7 mouse cellular contexts compared by ENCODE assay signal in the genomic region with DNA sequence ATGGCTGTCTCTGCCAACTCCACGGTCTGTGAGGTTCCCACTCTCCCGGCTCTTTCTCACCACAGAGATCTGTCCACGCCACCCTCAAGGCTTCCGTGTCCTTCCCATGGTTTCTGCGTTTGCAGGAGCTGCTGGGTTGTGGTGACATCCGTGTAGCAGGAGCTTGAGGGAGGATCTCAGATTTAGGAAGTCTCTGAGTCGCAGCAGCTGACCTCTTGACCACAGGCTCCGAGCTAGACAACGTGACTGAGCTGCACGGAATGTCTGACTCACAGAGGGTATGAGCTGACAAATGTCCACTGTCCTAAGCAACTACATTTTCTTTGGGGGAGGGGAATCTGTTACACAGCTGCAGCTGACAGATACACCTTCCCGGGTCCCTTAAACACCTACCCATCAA. TPM values are rescaled to one million over a fixed set of nuclear protein-coding genes. Genes with fewer than 3 reads are reported as not detected.
DNase-seq lines count a peak whose midpoint lies in the region; ATAC-seq lines count a peak whose summit lies in the region.

A gene (minus strand): TSS at position 236 of the 400 bp plus-strand sequence.

- intact Hi-C loops in left cerebral cortex, postnatal 14 days (cut with DNase I): no loop called here

- no peaks in the 10 kb centered on the region for H3K36me3 ChIP-seq in forebrain, embryonic 15.5 days
- H3K36me3 ChIP-seq in intestine, embryonic 14.5 days (ENCODE audit: control insufficient read depth, insufficient read depth, low read length): no peaks in the 10 kb centered on the region
- H3K36me3 ChIP-seq in lung, embryonic 16.5 days (ENCODE audit: control insufficient read depth, insufficient read depth, low read length): no peaks in the 10 kb centered on the region

- H3K27me3 ChIP-seq in forebrain, embryonic 15.5 days: no peaks in the 10 kb centered on the region
- H3K27me3 ChIP-seq in intestine, embryonic 14.5 days (replicated peaks; ENCODE audit: control insufficient read depth, insufficient read depth, low read length): no peaks in the 10 kb centered on the region
- no peaks in the 10 kb centered on the region for H3K27me3 ChIP-seq in lung, embryonic 16.5 days (ENCODE audit: control insufficient read depth, insufficient read depth, low read depth, low read length)

- 85% methylated on average over 11 of the region's 11 CpGs for WGBS in forebrain, embryonic 15.5 days
- WGBS in intestine, embryonic 14.5 days: 75% methylated on average over 11 of the region's 11 CpGs
- 62% methylated on average over 11 of the region's 11 CpGs for WGBS in lung, embryonic 16.5 days

- H3K27ac ChIP-seq in forebrain, embryonic 15.5 days (replicated peaks): no peak within 1 kb of the TSS
- peak within 1 kb of the TSS; percentile 17; the same call in 1 of the 2 replicates for H3K27ac ChIP-seq in intestine, embryonic 14.5 days (ENCODE audit: low read depth)
- peak within 1 kb of the TSS; percentile 72 for H3K27ac ChIP-seq in lung, embryonic 16.5 days (ENCODE audit: low read length)

- H3K4me3 ChIP-seq in forebrain, embryonic 15.5 days: no peak within 1 kb of the TSS
- H3K4me3 ChIP-seq in intestine, embryonic 14.5 days (ENCODE audit: low read depth, low read length): no peak within 1 kb of the TSS
- no peak within 1 kb of the TSS for H3K4me3 ChIP-seq in lung, embryonic 16.5 days (ENCODE audit: low read length)

- no peak for DNase-seq in adrenal gland, postnatal 4 days (ENCODE audit: low spot score in 2 of 2)
- DNase-seq in intestine, embryonic 14.5 days (ENCODE audit: low spot score): no peak
- no peak for DNase-seq in cerebellum, adult 9-11 months
- no peak for DNase-seq in thymus, postnatal 25 days
- DNase-seq in left cerebral cortex, postnatal 14 days (ENCODE audit: low spot score in 2 of 2): no peak

- no peak within 1 kb of the TSS for H3K9ac ChIP-seq in forebrain, embryonic 15.5 days (replicated peaks)
- no peak within 1 kb of the TSS for H3K9ac ChIP-seq in intestine, embryonic 14.5 days (ENCODE audit: low read length)
- H3K9ac ChIP-seq in lung, embryonic 16.5 days (ENCODE audit: low read length): no peak within 1 kb of the TSS

- H3K4me2 ChIP-seq in forebrain, embryonic 15.5 days (replicated peaks): no peak within 1 kb of the TSS
- no peak within 1 kb of the TSS for H3K4me2 ChIP-seq in intestine, embryonic 14.5 days (ENCODE audit: low read length)
- no peak within 1 kb of the TSS for H3K4me2 ChIP-seq in lung, embryonic 16.5 days (ENCODE audit: low read depth, low read length)

- no peaks in the 10 kb centered on the region for H3K4me1 ChIP-seq in forebrain, embryonic 15.5 days
- peaks cover 18% of the 10 kb centered on the region for H3K4me1 ChIP-seq in intestine, embryonic 14.5 days (replicated peaks; ENCODE audit: control insufficient read depth, insufficient read depth, low read length)
- H3K4me1 ChIP-seq in lung, embryonic 16.5 days (replicated peaks; ENCODE audit: control insufficient read depth, insufficient read depth, low read length): peaks cover 35% of the 10 kb centered on the region

- no peak for ATAC-seq in forebrain, embryonic 15.5 days (replicated peaks)
- no peak for ATAC-seq in intestine, embryonic 14.5 days (replicated peaks; ENCODE audit: low FRiP score, low TSS enrichment, low read depth)
- peak; percentile 32; the same call in 1 of the 2 replicates for ATAC-seq in lung, embryonic 16.5 days (ENCODE audit: low read depth)

- H3K9me3 ChIP-seq in forebrain, embryonic 15.5 days: no peaks in the 10 kb centered on the region
- H3K9me3 ChIP-seq in intestine, embryonic 14.5 days (ENCODE audit: control insufficient read depth, low read length): 0 out of 2 replicates have a peak, but pooled peaks cover 3% of the 10 kb centered on the region
- no peaks in the 10 kb centered on the region for H3K9me3 ChIP-seq in lung, embryonic 16.5 days (ENCODE audit: control insufficient read depth, low read length)

RNA-seq across cellular contexts. Expression of the gene that starts here (rescaled TPM):
- total RNA-seq in adrenal gland, postnatal 4 days (2021): 10 to 100 TPM; 24.9 to 32.1 TPM
- 17.4 and 22.6 TPM in 2 replicates for polyA plus RNA-seq in forebrain, embryonic 15.5 days (2015; fragmentation: Nextera tagmentation; extraction: Ambion mirVana)
- 94.6 and 108 TPM in 2 replicates for polyA plus RNA-seq in intestine, embryonic 14.5 days (2014; fragmentation: Nextera tagmentation; extraction: Ambion mirVana)
- 71.4 and 76.1 TPM in 2 replicates for polyA plus RNA-seq in lung, embryonic 16.5 days (2015; fragmentation: Nextera tagmentation; extraction: Ambion mirVana)
- total RNA-seq in left cerebral cortex, postnatal 14 days (2021): 1 to 10 TPM; 1.2 to 1.3 TPM

Comparison
In these comparisons a context has a peak if more than half of its experiments do, and no peak if none do; other contexts are left out.
1. RNA of the gene that starts here (total RNA-seq): 24.9 to 32.1 TPM in adrenal gland, postnatal 4 days; 1.2 to 1.3 TPM in left cerebral cortex, postnatal 14 days; every median in the first group is over 10 times any median in the second.